Mouse (Mus musculus) liver, postnatal 0 days (tissue): ENCODE measurements at regions not wholly inside any gene's neighbourhood (a gene's known extent, or its start where the extent isn't known, plus 50 kb on each side); places are given as distances from the start of the nearest gene placed in this dataset.

Experiments
- ATAC-seq: fragments of 200-750 bp; cut with Nextera tagmentation; 2 replicates; pipeline ENCODE4 v1.8.0; 2017; ENCODE audit warnings: mild to moderate bottlenecking, moderate library complexity
- DNase-seq: peaks from one replicate; pipeline ENCODE4 v3.0.0-alpha.2; 2016
- H3K27ac ChIP-seq: fragments of 300-500 bp; sonication (generic); 2 replicates; pipeline ENCODE4 v1.5.1; 2014; ENCODE audit warnings: antibody characterized with exemption, moderate library complexity, mild to moderate bottlenecking, low read depth
- H3K27me3 ChIP-seq: fragments of 300-500 bp; sonication (generic); 2 replicates; pipeline ENCODE4 v1.6.1; 2014; ENCODE audit warnings: low read length, control low read depth, mixed read lengths; ENCODE audit not compliant: insufficient read depth
- H3K36me3 ChIP-seq: fragments of 300-500 bp; sonication (generic); replicated peaks from 2 replicates; pipeline ENCODE4 v1.6.1; 2014; ENCODE audit warnings: mild to moderate bottlenecking, control low read depth, low read length, moderate library complexity, mixed read lengths; ENCODE audit not compliant: insufficient read depth
- H3K4me1 ChIP-seq: fragments of 300-500 bp; sonication (generic); 2 replicates; pipeline ENCODE4 v1.6.1; 2014; ENCODE audit warnings: antibody characterized with exemption, mild to moderate bottlenecking, control low read depth; ENCODE audit not compliant: insufficient read depth
- H3K4me2 ChIP-seq: fragments of 300-500 bp; sonication (generic); 2 replicates; pipeline ENCODE4 v1.6.1; 2014; ENCODE audit warnings: low read depth, mild to moderate bottlenecking, low read length, moderate library complexity, mixed read lengths
- H3K4me3 ChIP-seq: fragments of 300-500 bp; sonication (generic); 2 replicates; pipeline ENCODE4 v1.5.1; 2014; ENCODE audit warnings: low read depth, low read length
- H3K9ac ChIP-seq: fragments of 300-500 bp; sonication (generic); replicated peaks from 2 replicates; pipeline ENCODE4 v1.6.1; 2014; ENCODE audit warnings: mild to moderate bottlenecking, moderate library complexity
- H3K9me3 ChIP-seq: fragments of 300-500 bp; sonication (generic); 2 replicates; pipeline ENCODE4 v1.6.1; 2016; ENCODE audit warnings: mild to moderate bottlenecking, control low read depth, low read length, mixed read lengths
- CTCF ChIP-seq: sonication (generic); IDR thresholded peaks from 2 replicates; pipeline ENCODE4 v1.5.1; 2016; ENCODE audit warnings: antibody characterized with exemption, low read depth
- EP300 ChIP-seq: IDR thresholded peaks from 2 replicates; pipeline ENCODE4 v1.6.1; 2016; ENCODE audit warnings: antibody characterized with exemption, low read depth, mild to moderate bottlenecking
- WGBS: fragments of 180-500 bp; shearing (Covaris S2); extraction: QIAGEN DNeasy Blood & Tissue Kit; methylation state at CpG from one replicate; pipeline ENCODE4 v1.1.7; 2014; ENCODE audit not compliant: insufficient replicate concordance; 5-methylcytosine and 5-hydroxymethylcytosine counted together

DNA sequence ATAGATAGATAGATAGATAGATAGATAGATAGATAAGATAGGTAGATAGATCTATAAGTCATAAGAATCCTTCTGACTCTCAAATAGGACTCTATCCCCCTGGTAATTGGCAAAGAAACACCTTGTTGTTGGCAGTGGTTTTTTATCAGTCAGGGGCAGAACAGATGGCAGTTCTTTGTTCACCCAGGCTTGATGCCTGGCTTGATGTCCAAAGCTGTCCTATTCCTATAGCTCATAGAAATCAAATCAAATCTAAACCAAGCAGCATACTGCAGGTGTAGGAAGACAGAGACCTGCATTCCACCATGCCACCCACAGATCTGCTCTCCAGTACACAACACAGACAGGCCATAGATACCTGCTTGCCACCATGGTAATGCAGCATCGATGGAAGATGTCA, 180.3 kb upstream of the Dusp21 start:
- H3K4me1 ChIP-seq, result no peaks in the 10 kb centered on the region
- H3K4me3 ChIP-seq, result no peak overlapping the region
- 55% methylated on average over 1 of the region's 1 CpGs for WGBS
- H3K36me3 ChIP-seq, result no peaks in the 10 kb centered on the region
- DNase-seq, result no peak
- no peak overlapping the region for H3K4me2 ChIP-seq
- H3K9me3 ChIP-seq, result no peaks in the 10 kb centered on the region
- no peak for ATAC-seq
- H3K9ac ChIP-seq, result no peak overlapping the region
- H3K27me3 ChIP-seq, result no peaks in the 10 kb centered on the region
- no peak overlapping the region for H3K27ac ChIP-seq
- TF ChIP-seq CTCF, result no peak
- TF ChIP-seq EP300, result no peak

GRCm38 (mm10) chrX:18014361-18014760, 131.3 kb upstream of the Dusp21 start:
- no peak overlapping the region for H3K27ac ChIP-seq
- DNase-seq (no peak), ATAC-seq (no peak)
- H3K36me3 ChIP-seq, result no peaks in the 10 kb centered on the region
- no peak overlapping the region for H3K9ac ChIP-seq
- H3K27me3 ChIP-seq, result no peaks in the 10 kb centered on the region
- H3K4me1 ChIP-seq, result no peaks in the 10 kb centered on the region
- no peak overlapping the region for H3K4me3 ChIP-seq
- peaks cover 3% of the 10 kb centered on the region; the same call in 1 of the 2 replicates for H3K9me3 ChIP-seq
- no peak overlapping the region for H3K4me2 ChIP-seq
- no peak for TF ChIP-seq CTCF
- no peak for TF ChIP-seq EP300

DNA sequence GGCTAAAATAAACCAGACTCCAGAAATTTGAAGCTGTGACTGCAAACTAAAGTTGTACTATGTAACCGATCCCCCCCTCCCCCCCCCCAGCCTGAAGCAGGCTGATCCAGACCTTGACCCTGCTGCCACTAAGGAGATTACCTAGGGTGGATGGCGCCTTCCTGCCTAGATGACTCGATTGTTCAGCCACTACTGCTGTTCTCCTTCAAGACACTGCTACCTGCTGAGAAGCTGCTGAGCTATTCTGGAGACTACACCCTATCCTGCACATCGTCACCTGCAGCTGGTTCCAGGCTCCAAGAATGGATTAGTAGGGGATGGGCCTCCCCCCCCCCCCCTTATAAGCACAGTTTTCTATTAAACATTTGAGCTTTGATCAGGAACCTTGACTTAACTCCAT, 97.0 kb upstream of the Dusp21 start:
- Histone ChIP-seq H3K36me3 (no peaks in the 10 kb centered on the region), H3K4me3 (no peak overlapping the region), H3K9me3 (no peaks in the 10 kb centered on the region), H3K4me1 (no peaks in the 10 kb centered on the region), H3K4me2 (no peak overlapping the region), H3K27me3 (no peaks in the 10 kb centered on the region), H3K27ac (no peak overlapping the region), H3K9ac (no peak overlapping the region)
- TF ChIP-seq CTCF (no peak), EP300 (no peak)
- no peak for ATAC-seq
- DNase-seq, result no peak
- WGBS, result 51% methylated on average over 4 of the region's 4 CpGs

DNA sequence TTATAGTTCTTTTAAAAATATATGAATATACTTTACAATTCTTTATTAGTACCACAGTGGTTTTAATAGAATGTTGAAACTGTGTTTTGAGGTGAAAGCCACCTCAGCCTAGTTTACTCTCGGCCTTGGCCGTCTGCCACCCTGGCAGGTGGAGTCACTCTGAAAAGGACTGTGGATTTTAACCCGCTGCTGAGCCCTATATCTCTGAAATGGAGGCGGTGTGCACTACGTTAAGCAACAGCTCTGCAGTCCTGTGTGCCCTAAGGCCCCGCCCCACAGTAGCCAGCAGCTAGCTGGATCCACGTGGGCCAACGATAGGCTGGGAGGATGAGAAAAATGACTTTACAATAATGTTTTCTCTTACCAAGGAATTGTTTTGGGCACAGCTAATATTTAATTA, 64.2 kb upstream of the Dusp21 start:
- ATAC-seq (peak; percentile 92), DNase-seq (peak; percentile 36)
- Histone ChIP-seq H3K4me2 (no peak overlapping the region), H3K36me3 (no peaks in the 10 kb centered on the region), H3K4me3 (no peak overlapping the region), H3K27ac (no peak overlapping the region), H3K9me3 (no peaks in the 10 kb centered on the region), H3K27me3 (no peaks in the 10 kb centered on the region), H3K9ac (no peak overlapping the region), H3K4me1 (no peaks in the 10 kb centered on the region)
- 61% methylated on average over 8 of the region's 8 CpGs for WGBS
- TF ChIP-seq EP300 (no peak), CTCF (no peak)

- no peaks in the 10 kb centered on the region for H3K36me3 ChIP-seq
- no peak overlapping the region for H3K9ac ChIP-seq
- no peaks in the 10 kb centered on the region for H3K4me1 ChIP-seq
- no peaks in the 10 kb centered on the region for H3K9me3 ChIP-seq
- no peaks in the 10 kb centered on the region for H3K27me3 ChIP-seq
- ATAC-seq, result no peak
- no peak overlapping the region for H3K27ac ChIP-seq
- TF ChIP-seq CTCF (no peak), EP300 (no peak)
- no peak overlapping the region for H3K4me2 ChIP-seq
- H3K4me3 ChIP-seq, result no peak overlapping the region
- no peak for DNase-seq
Observed at GRCm38 (mm10) chrX:18093274-18093673, 52.4 kb upstream of the Dusp21 start.
